ENCODE assay signal across 36 mouse cellular contexts in the genomic region with DNA sequence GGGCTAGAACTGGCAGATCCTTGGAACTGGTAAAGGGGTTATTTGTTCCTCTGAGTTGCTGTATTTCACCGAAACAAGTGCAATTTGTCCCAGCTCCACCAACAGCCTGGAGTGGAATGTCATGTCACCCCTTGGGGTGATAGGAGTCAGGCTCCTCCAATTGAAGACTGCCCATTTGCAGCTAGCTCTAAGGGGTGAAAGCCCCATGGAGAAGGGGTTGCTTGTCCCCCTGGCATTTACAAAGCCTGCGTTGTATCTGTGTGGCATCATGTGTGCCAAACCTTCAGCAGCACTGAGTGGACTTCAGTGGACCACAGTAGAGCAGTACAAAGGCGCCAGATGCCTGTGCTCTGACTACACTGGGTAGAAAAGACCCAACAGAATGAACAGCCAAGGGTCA. TPM values are rescaled to one million over a fixed set of nuclear protein-coding genes. Genes with fewer than 3 reads are reported as not detected.
DNase-seq lines count a peak whose midpoint lies in the region; ATAC-seq and TF ChIP-seq lines count a peak whose summit lies in the region.
"Had no signal": no experiment of that assay in that cellular context is flagged by ENCODE, and none has a peak within 500 bp of the region (broad histone marks: within the 10 kb centered on the region; RNA-seq: fewer than 3 reads in every experiment).

No protein-coding gene starts in this region.

- ATAC-seq in lung, embryonic 15.5 days (ENCODE audit: borderline replicate concordance, extremely low read depth, low FRiP score, low TSS enrichment) = 0 out of 2 replicates have a peak, but pooled peaks have one; percentile 11
- no peak for ATAC-seq in stomach, embryonic 15.5 days (ENCODE audit: insufficient read depth, low FRiP score, low read depth)
- ATAC-seq: CD4-positive, CD25-positive, alpha-beta regulatory T cell, adult 4 months; inflammation-experienced regulatory T-cells, adult 6 months; midbrain, embryonic 16.5 days had no signal

- H3K9me3 ChIP-seq in lung, embryonic 15.5 days = no peaks in the 10 kb centered on the region
- H3K9me3 ChIP-seq in stomach, embryonic 15.5 days = no peaks in the 10 kb centered on the region
- H3K9me3 ChIP-seq: embryonic facial prominence, embryonic 13.5 days; heart, embryonic 13.5 days; hindbrain, embryonic 12.5 days; kidney, embryonic 15.5 days; liver, embryonic 15.5 days had no signal

- peak overlapping the region; percentile 60 for H3K27ac ChIP-seq in heart, adult 2 months
- H3K27ac ChIP-seq in lung, embryonic 15.5 days = peak overlapping the region; percentile 57
- 0 out of 2 replicates have a peak overlapping the region, but pooled peaks have one; percentile 10 for H3K27ac ChIP-seq in brown adipose tissue, adult 24 weeks (replicated peaks; ENCODE audit: low read depth, low read length)
- 0 out of 2 replicates have a peak overlapping the region, but pooled peaks have one; percentile 40 for H3K27ac ChIP-seq in stomach, embryonic 15.5 days
- H3K27ac ChIP-seq: embryonic facial prominence, embryonic 13.5 days; heart, embryonic 13.5 days; hindbrain, embryonic 12.5 days; kidney, embryonic 15.5 days; layer of hippocampus, adult 2 months; left cerebral cortex, adult 2 months; limb, embryonic 12.5 days; liver, embryonic 15.5 days had no signal

- H3K27me3 ChIP-seq in heart, adult 2 months (ENCODE audit: control insufficient read depth, insufficient read depth, low read length) = no peaks in the 10 kb centered on the region
- no peaks in the 10 kb centered on the region for H3K27me3 ChIP-seq in lung, embryonic 15.5 days
- no peaks in the 10 kb centered on the region for H3K27me3 ChIP-seq in stomach, embryonic 15.5 days (replicated peaks)
- H3K27me3 ChIP-seq: embryonic facial prominence, embryonic 13.5 days; heart, embryonic 13.5 days; hindbrain, embryonic 12.5 days; kidney, embryonic 15.5 days; limb, embryonic 12.5 days; liver, embryonic 15.5 days had no signal

- no peak overlapping the region for H3K4me2 ChIP-seq in lung, embryonic 15.5 days
- H3K4me2 ChIP-seq in stomach, embryonic 15.5 days = no peak overlapping the region
- H3K4me2 ChIP-seq: embryonic facial prominence, embryonic 13.5 days; heart, embryonic 13.5 days; hindbrain, embryonic 12.5 days; kidney, embryonic 15.5 days; limb, embryonic 12.5 days; liver, embryonic 15.5 days had no signal

- 83% methylated on average over 3 of the region's 3 CpGs for WGBS in heart, adult 2 months
- 57% methylated on average over 3 of the region's 3 CpGs for WGBS in lung, embryonic 15.5 days
- 67% methylated on average over 3 of the region's 3 CpGs for WGBS in lung, adult 2 months
- 77% methylated on average over 3 of the region's 3 CpGs for WGBS in stomach, embryonic 15.5 days

- no peak for TF ChIP-seq POLR2A in heart, adult 2 months (IDR thresholded peaks at IDR 0.05; ENCODE audit: insufficient read depth, low read depth, low read length)
- TF ChIP-seq POLR2A in lung, adult 2 months (IDR thresholded peaks at IDR 0.05; ENCODE audit: borderline replicate concordance, extremely low read depth, low read depth, low read length) = no peak

- H3K79me2 ChIP-seq in heart, adult 2 months (replicated peaks; ENCODE audit: control insufficient read depth, insufficient read depth, low read length) = no peaks in the 10 kb centered on the region

- no peak overlapping the region for H3K4me3 ChIP-seq in heart, adult 2 months
- H3K4me3 ChIP-seq in lung, embryonic 15.5 days = no peak overlapping the region
- H3K4me3 ChIP-seq in lung, adult 2 months (replicated peaks; ENCODE audit: extremely low read depth, low read depth, low read length) = no peak overlapping the region
- H3K4me3 ChIP-seq in brown adipose tissue, adult 24 weeks (ENCODE audit: insufficient read depth, low read depth, low read length) = no peak overlapping the region
- H3K4me3 ChIP-seq in stomach, embryonic 15.5 days (replicated peaks) = no peak overlapping the region
- H3K4me3 ChIP-seq: embryonic facial prominence, embryonic 13.5 days; erythroblast, embryonic 14.5 days; heart, embryonic 13.5 days; hindbrain, embryonic 12.5 days; kidney, embryonic 15.5 days; layer of hippocampus, adult 2 months; left cerebral cortex, adult 2 months; limb, embryonic 12.5 days; liver, embryonic 15.5 days had no signal

- H3K36me3 ChIP-seq in heart, adult 2 months (ENCODE audit: control insufficient read depth, insufficient read depth, low read length) = no peaks in the 10 kb centered on the region
- H3K36me3 ChIP-seq in lung, embryonic 15.5 days = no peaks in the 10 kb centered on the region
- no peaks in the 10 kb centered on the region for H3K36me3 ChIP-seq in stomach, embryonic 15.5 days
- H3K36me3 ChIP-seq: embryonic facial prominence, embryonic 13.5 days; heart, embryonic 13.5 days; hindbrain, embryonic 12.5 days; kidney, embryonic 15.5 days; limb, embryonic 12.5 days; liver, embryonic 15.5 days had no signal

- no peak for TF ChIP-seq EP300 in heart, adult 2 months (IDR thresholded peaks at IDR 0.05; ENCODE audit: insufficient read depth, low read depth, low read length)

- no peak for TF ChIP-seq CTCF in heart, adult 2 months (IDR thresholded peaks at IDR 0.05)
- no peak for TF ChIP-seq CTCF in lung, adult 2 months (IDR thresholded peaks at IDR 0.05; ENCODE audit: insufficient read depth, low read length)

- H3K9ac ChIP-seq in heart, adult 2 months (ENCODE audit: low read depth, low read length) = no peak overlapping the region
- H3K9ac ChIP-seq in lung, embryonic 15.5 days = no peak overlapping the region
- no peak overlapping the region for H3K9ac ChIP-seq in stomach, embryonic 15.5 days
- H3K9ac ChIP-seq: embryonic facial prominence, embryonic 13.5 days; heart, embryonic 13.5 days; hindbrain, embryonic 12.5 days; kidney, embryonic 15.5 days; limb, embryonic 12.5 days; liver, embryonic 15.5 days had no signal

- peaks cover 4% of the 10 kb centered on the region for H3K4me1 ChIP-seq in heart, adult 2 months (ENCODE audit: control insufficient read depth, insufficient read depth, low read length)
- peaks cover 13% of the 10 kb centered on the region for H3K4me1 ChIP-seq in lung, embryonic 15.5 days
- H3K4me1 ChIP-seq in lung, adult 2 months (ENCODE audit: control insufficient read depth, insufficient read depth, low read length) = no peaks in the 10 kb centered on the region
- no peaks in the 10 kb centered on the region for H3K4me1 ChIP-seq in brown adipose tissue, adult 24 weeks (ENCODE audit: control insufficient read depth, insufficient read depth, insufficient read length, low read length)
- no peaks in the 10 kb centered on the region for H3K4me1 ChIP-seq in stomach, embryonic 15.5 days
- H3K4me1 ChIP-seq: embryonic facial prominence, embryonic 13.5 days; heart, embryonic 13.5 days; hindbrain, embryonic 12.5 days; limb, embryonic 12.5 days; liver, embryonic 15.5 days had no signal

- intact Hi-C loops in heart, adult 2 months (cut with DNase I) = loop anchor here (5.0 kb wide), 1 partner anchor 107 kb away; no protein-coding TSS in a partner anchor
- intact Hi-C loops in heart, postnatal 36 days (cut with DNase I) = loop anchor here (5.0 kb wide), 1 partner anchor 107 kb away; no protein-coding TSS in a partner anchor

- peak in 1 of 2 experiments; percentile 20 for DNase-seq in heart, adult 2 months
- no peak for DNase-seq in heart, postnatal 36 days
- DNase-seq in lung, adult 2 months = no peak
- DNase-seq in urinary bladder, postnatal 4 days (ENCODE audit: low spot score in 2 of 2) = no peak
- DNase-seq: cerebellum, adult 11-12 months; cerebellum, adult 9-11 months; embryo, embryonic 11 days; right cerebral cortex, postnatal 25 days; thymus, adult 18-20 months; thymus, postnatal 25 days had no signal

RNA-seq across cellular contexts. Expression of a gene that starts 57.7 kb away (rescaled TPM):
- not detected for total RNA-seq in heart, adult 2 months (2021)
- polyA plus RNA-seq in heart, adult 2 months (2012; rRNA removed) = not detected in 2 replicates
- total RNA-seq in heart, postnatal 36 days (2021) = not detected
- not detected in 2 replicates for polyA plus RNA-seq in lung, embryonic 15.5 days (2015; fragmentation: Nextera tagmentation; extraction: Ambion mirVana)
- polyA plus RNA-seq in lung, adult 2 months (2012; rRNA removed) = 0.12 and 0.26 TPM in 2 replicates
- not detected in 2 replicates for polyA plus RNA-seq in brown adipose tissue, adult 24 weeks (2012; ENCODE audit: insufficient read depth, insufficient read length, missing spikeins)
- not detected in 2 replicates for polyA plus RNA-seq in stomach, embryonic 15.5 days (2015; fragmentation: Nextera tagmentation; extraction: Ambion mirVana)
- total RNA-seq: adrenal gland, postnatal 14 days; gastrocnemius, postnatal 25 days; heart, adult 8-10 months; heart, postnatal 10 days; layer of hippocampus, adult 2 months; layer of hippocampus, postnatal 14 days; left cerebral cortex, adult 2 months; left cerebral cortex, postnatal 25 days; liver, adult 2 months; neutrophil, adult 5-6 weeks had no signal
- polyA plus RNA-seq: embryonic facial prominence, embryonic 13.5 days; erythroblast, embryonic 14.5 days; forebrain, embryonic 11.5 days; heart, embryonic 13.5 days; hindbrain, embryonic 12.5 days; kidney, embryonic 15.5 days; limb, embryonic 12.5 days; liver, adult 2 months; liver, embryonic 15.5 days; midbrain, embryonic 16.5 days; neural tube, embryonic 11.5 days; stomach, embryonic 16.5 days had no signal

Comparison
In these comparisons a context has a peak if more than half of its experiments do, and no peak if none do; other contexts are left out.
1. H3K27ac ChIP-seq: peak in every context shown above with its lines; median percentile 60 in heart, adult 2 months; 57 in lung, embryonic 15.5 days; 40 in stomach, embryonic 15.5 days; 10 in brown adipose tissue, adult 24 weeks.